Mouse (Mus musculus) CD4-positive helper T cell, adult 2 months (primary cell): ENCODE measurements at regions not wholly inside any gene's neighbourhood (a gene's known extent, or its start where the extent isn't known, plus 50 kb on each side); places are given as distances from the start of the nearest gene placed in this dataset.

Experiments used
- DNase-seq: peaks from one replicate; pipeline ENCODE4 v3.0.0-alpha.2; 2012; ENCODE audit warnings: low read depth, missing footprints, low spot score

GRCm38 (mm10) chr17:82731561-82731960 is 483.5 kb upstream of the Pkdcc start:
- DNase-seq: no peak

DNA sequence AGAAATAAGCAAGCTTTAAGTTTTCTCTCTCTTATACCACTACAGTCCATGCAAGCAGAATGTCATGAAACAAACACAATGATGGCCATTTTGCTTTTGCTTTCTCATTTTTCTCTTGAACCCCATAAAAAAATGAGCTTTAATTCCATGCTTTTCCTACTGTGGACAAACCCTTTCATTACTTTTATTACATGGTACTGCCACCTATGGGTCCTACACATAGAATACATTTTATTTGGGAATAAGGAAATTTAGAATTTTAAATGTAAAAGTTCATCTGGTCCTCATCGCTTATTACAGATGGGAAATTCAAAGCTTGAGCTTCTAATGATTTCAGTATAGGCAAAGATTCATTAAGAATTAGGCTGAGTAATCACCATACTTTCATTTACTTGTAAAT is 472.6 kb upstream of the Pkdcc start:
- DNase-seq: no peak

GRCm38 (mm10) chr17:82757400-82757799 is 457.7 kb upstream of the Pkdcc start:
- DNase-seq: no peak

DNA sequence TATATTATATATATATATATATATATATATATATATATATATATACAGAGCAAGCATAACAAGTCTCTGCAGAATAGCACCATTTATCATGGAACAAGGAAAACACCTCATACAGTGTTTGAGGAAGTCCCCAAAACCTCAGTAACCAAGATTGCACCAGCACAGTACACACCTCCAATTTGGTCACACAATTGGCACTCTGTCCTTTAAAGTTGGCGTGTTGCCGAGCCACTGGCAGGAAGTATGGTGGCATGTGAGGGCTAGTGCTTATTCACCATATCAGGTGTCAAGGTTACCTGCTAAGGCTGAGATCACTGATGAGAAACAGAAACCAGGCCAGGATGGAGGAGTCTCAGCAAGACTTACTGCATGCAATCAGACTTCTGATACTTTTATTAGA is 436.0 kb upstream of the Pkdcc start:
- no peak for DNase-seq

DNA sequence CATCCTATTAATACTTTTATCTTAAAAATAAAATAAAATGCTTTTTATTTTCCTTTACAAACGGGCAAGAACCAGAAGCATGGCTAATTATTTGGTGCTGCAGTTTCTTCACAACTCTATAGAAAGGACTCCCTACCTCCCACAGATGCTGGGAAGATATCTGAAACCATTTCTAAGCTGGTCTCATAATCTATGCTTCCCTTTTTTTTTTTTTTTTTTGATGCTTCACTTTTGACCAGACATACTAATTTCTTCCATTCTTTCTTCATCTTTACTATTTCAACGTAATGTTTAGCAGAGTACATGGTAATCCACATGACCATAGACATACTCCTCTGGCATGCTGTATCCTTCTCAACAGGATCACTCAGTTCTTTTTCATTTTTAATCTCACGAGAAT is 393.0 kb upstream of the Pkdcc start:
- DNase-seq: no peak

GRCm38 (mm10) chr17:82824057-82824456 is 391.0 kb upstream of the Pkdcc start:
- no peak for DNase-seq

GRCm38 (mm10) chr17:82824619-82825018 is 390.5 kb upstream of the Pkdcc start:
- no peak for DNase-seq

DNA sequence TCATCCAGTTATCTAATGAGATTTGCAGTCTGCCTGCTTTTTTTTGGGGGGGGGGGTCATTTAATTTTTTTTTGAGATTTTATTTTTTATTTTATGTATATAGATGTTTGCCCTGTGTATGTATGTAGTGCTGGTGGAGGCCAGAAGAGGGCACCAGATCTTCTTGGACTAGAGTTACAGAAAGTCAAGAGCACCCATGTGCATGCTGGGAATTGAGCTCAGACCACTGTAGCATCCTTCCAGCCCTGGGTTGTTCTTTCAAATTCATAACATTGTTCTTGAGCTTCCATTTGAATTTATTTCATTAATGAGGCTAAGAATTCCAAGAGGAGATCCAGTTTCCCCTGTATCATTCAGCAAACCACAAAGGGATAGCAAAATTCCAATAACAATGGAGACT is 387.9 kb upstream of the Pkdcc start:
- no peak for DNase-seq

DNA sequence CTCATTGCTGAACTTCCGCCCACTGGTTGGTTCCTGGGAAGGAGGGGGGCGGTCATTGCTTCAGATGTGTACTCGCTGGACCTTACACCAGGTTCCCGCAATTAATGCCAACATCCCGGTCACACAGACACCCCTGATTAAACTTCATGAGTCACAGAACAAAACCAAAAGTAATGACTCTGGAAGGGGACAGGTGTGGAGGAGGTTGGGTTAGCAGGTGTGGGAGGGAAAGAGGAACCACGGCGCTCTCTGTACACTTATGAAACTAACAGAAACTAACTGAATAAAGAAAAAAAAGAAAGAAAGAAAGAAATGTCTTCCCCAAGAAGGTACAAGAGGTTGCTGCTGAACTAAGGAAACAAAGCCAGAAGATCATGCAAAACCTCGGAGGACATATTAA is 387.3 kb upstream of the Pkdcc start:
- no peak for DNase-seq

DNA sequence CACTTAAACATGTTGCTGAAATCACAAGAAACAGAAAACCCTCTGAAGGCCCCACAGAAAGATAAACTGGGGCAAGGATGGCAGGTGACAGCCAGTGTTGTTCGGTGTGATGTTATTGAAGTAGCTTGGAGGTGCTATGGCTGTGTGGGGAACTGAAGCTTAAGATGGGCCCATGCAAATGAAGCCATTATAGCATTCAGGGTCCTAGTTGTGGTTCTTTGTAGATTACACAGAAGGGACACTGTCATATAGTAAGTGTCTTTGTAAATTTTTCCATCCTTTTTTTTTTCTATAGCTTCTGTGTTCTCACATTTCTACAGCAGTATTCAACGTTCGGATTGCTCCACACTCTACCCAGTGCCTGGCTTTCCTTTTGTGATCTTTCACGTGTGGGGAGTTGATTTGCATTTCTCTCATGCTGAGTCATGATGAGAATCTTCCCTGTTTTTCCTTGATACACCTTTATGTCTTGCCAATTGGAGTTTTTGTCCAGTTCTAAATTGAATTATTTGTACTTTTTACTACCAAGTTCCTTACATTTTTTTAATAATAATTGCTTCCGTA is 386.6 kb upstream of the Pkdcc start:
- no peak for DNase-seq

- no peak for DNase-seq
Measured at GRCm38 (mm10) chr17:82829415-82829814, 385.7 kb upstream of the Pkdcc start.

- DNase-seq: no peak
Measured at GRCm38 (mm10) chr17:82834177-82834576, 380.9 kb upstream of the Pkdcc start.

GRCm38 (mm10) chr17:82836115-82836514 is 379.0 kb upstream of the Pkdcc start:
- no peak for DNase-seq

GRCm38 (mm10) chr17:82846776-82847494 is 368.2 kb upstream of the Pkdcc start:
- no peak for DNase-seq

DNA sequence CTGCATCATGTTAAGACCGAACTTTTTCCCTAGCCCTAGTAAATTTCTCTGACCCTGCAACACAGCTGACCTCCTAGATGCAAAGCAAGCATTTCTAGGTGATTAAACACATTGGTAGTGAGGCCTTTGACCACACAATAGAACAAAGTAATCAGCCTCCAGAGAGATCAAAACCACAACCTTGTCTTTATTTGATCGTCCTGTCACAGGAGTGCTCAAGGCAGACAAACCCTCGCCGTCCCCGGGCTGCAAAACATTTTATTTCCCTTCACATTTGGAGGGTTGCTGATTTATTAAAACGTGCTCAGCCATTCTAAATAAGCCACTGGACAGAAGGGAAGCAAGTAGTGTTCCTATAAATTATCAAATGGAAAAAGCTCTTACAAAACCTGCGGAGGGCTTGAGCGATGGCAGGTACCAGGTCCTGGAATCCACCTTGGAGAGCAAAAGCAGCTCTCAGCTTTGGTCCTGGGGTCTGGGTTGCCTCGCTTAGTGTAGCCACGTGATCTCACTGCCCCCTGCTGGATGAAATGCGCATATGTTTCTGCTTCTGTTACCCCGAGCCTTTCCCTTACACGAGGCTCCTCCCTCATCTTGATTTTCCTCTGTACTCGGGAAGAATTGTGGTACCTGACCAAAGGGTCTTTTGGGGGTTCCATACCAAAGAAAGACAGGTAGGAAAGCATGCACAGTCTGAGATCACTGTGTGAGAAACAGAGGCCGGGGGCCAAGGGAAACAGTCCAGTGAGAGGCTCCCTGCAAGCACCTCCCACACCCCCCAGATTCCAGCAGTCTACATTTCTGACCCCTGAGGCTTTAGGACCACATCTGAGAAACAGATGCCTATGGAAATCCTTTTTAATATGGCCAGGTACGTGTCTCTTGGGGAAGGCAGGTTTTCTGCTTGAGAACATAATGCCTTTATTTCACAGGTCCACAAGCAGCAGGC is 357.6 kb upstream of the Pkdcc start:
- no peak for DNase-seq

DNA sequence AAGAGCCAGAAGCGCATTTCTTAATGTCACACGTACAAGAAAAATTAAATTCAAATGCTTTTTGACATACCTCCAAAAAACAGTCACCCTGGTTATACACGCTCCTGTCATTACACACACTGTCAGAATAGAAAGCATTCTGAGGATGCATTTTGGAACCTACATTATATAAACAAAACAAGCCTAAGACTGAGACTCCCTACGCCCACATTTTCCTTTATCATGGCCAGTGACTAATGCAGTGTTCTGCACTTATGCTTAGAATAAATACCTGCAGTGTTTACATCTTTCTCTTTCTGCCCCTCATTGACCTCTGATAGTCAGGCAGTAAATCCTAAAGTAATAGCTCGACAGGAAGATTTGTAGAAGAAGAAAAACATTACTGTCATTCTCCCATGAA is 354.7 kb upstream of the Pkdcc start:
- no peak for DNase-seq

GRCm38 (mm10) chr17:82860966-82861365 is 354.1 kb upstream of the Pkdcc start:
- DNase-seq: no peak

GRCm38 (mm10) chr17:82877131-82877530 is 338.0 kb upstream of the Pkdcc start:
- DNase-seq: no peak

- DNase-seq: no peak
Measured at GRCm38 (mm10) chr17:82900602-82901001, 314.5 kb upstream of the Pkdcc start.

- DNase-seq: no peak
Measured at GRCm38 (mm10) chr17:82901098-82901891, 313.8 kb upstream of the Pkdcc start.

- no peak for DNase-seq
Measured at GRCm38 (mm10) chr17:82904961-82905360, 310.1 kb upstream of the Pkdcc start.

- no peak for DNase-seq
Measured at GRCm38 (mm10) chr17:82905483-82905882, 309.6 kb upstream of the Pkdcc start.
